Mouse (Mus musculus): ENCODE measurements around the gene Olfr824.
"Not testable (repeated sequence)": the region's sequence is repeated elsewhere in the genome, so short reads cannot be mapped to it uniquely, and the experiment has no call there.

DNA sequence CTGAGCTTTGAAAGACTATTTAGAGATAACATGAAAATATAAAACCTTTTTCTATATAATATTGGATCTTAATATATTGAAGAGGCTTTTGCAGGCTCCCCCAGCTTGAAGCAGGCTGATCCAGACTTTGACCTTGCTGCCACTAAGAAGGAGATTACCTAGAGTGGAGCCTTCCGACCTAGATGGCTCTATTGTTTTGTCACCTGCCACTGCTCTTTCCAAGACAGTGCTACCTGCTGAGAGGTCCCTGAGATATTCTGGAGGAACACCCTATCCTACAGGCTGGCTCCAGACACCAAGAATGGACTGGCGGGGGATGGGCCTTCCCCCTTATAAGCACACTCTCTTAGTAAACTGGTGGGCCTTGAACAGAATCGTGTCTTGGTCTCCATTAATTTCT is 13.8 kb downstream of the Olfr824 start:
- not testable (repeated sequence) for TF ChIP-seq CTCF (IDR thresholded peaks at IDR 0.05; ENCODE audit: control insufficient read depth, insufficient read depth, insufficient read length); MAX (IDR thresholded peaks at IDR 0.05); MYOG (IDR thresholded peaks at IDR 0.05; ENCODE audit: control insufficient read depth, extremely low read depth, insufficient read length); USF1 (IDR thresholded peaks at IDR 0.05; ENCODE audit: low read depth); FOSL1 (IDR thresholded peaks at IDR 0.05; ENCODE audit: insufficient read depth, low read length, poor library complexity, severe bottlenecking); MYOD1 (IDR thresholded peaks at IDR 0.05; ENCODE audit: control insufficient read depth, insufficient read length, low read depth)

Measured in C2C12 (cell line).